Mouse (Mus musculus) embryonic facial prominence, embryonic 14.5 days (tissue): ENCODE data around the gene Slc30a2. TPM values are rescaled to one million over a fixed set of nuclear protein-coding genes. Genes with fewer than 3 reads are reported as not detected.
"Not testable (repeated sequence)": the region's sequence is repeated elsewhere in the genome, so short reads cannot be mapped to it uniquely, and the experiment has no call there.

Source experiments
- ATAC-seq: fragments of 200-750 bp; cut with Nextera tagmentation; 2 replicates; pipeline ENCODE4 v1.8.0; 2017; ENCODE audit warnings: low read depth, moderate number of reproducible peaks, moderate TSS enrichment
- DNase-seq: peaks from one replicate; pipeline ENCODE4 v3.0.0-alpha.2; 2015; ENCODE audit warnings: low spot score
- H3K27ac ChIP-seq: fragments of 300-500 bp; sonication (generic); replicated peaks from 2 replicates; pipeline ENCODE4 v1.5.1; 2014; ENCODE audit warnings: low read depth, mild to moderate bottlenecking, low read length, moderate library complexity
- H3K27me3 ChIP-seq: fragments of 300-500 bp; sonication (generic); replicated peaks from 2 replicates; pipeline ENCODE4 v1.6.1; 2014; ENCODE audit warnings: low read length; ENCODE audit not compliant: control insufficient read depth, insufficient read depth
- H3K36me3 ChIP-seq: fragments of 300-500 bp; sonication (generic); 2 replicates; pipeline ENCODE4 v1.6.1; 2014; ENCODE audit warnings: low read length, mixed read lengths; ENCODE audit not compliant: control insufficient read depth, insufficient read depth
- H3K4me1 ChIP-seq: fragments of 300-500 bp; sonication (generic); 2 replicates; pipeline ENCODE4 v1.6.1; 2014; ENCODE audit warnings: antibody characterized with exemption, low read length; ENCODE audit not compliant: control insufficient read depth, insufficient read depth
- H3K4me2 ChIP-seq: fragments of 300-500 bp; sonication (generic); 2 replicates; pipeline ENCODE4 v1.6.1; 2014; ENCODE audit warnings: low read depth, mild to moderate bottlenecking, low read length, moderate library complexity, mixed read lengths
- H3K4me3 ChIP-seq: fragments of 300-500 bp; sonication (generic); 2 replicates; pipeline ENCODE4 v1.5.1; 2014; ENCODE audit warnings: low read depth, mild to moderate bottlenecking, low read length
- H3K9ac ChIP-seq: fragments of 300-500 bp; sonication (generic); 2 replicates; pipeline ENCODE4 v1.6.1; 2014; ENCODE audit warnings: low read depth, mild to moderate bottlenecking, low read length, moderate library complexity, mixed read lengths
- H3K9me3 ChIP-seq: fragments of 300-500 bp; sonication (generic); 2 replicates; pipeline ENCODE4 v1.6.1; 2016; ENCODE audit warnings: low read length; ENCODE audit not compliant: control insufficient read depth
- WGBS: fragments of 180-500 bp; shearing (Covaris S2); extraction: QIAGEN DNeasy Blood & Tissue Kit; methylation state at CpG from one replicate; pipeline ENCODE4 v1.1.7; 2014; 5-methylcytosine and 5-hydroxymethylcytosine counted together
- polyA plus RNA-seq: library from polyadenylated mRNA; unstranded; fragments of >200 nt; fragmentation: Nextera tagmentation; extraction: Ambion mirVana; gene quantifications from 2 replicates; pipeline ENCODE4 v1.2.1, GENCODE M21; 2014

Slc30a2 gene
- polyA plus RNA-seq, result 0.13 and 0.42 TPM in 2 replicates

DNA sequence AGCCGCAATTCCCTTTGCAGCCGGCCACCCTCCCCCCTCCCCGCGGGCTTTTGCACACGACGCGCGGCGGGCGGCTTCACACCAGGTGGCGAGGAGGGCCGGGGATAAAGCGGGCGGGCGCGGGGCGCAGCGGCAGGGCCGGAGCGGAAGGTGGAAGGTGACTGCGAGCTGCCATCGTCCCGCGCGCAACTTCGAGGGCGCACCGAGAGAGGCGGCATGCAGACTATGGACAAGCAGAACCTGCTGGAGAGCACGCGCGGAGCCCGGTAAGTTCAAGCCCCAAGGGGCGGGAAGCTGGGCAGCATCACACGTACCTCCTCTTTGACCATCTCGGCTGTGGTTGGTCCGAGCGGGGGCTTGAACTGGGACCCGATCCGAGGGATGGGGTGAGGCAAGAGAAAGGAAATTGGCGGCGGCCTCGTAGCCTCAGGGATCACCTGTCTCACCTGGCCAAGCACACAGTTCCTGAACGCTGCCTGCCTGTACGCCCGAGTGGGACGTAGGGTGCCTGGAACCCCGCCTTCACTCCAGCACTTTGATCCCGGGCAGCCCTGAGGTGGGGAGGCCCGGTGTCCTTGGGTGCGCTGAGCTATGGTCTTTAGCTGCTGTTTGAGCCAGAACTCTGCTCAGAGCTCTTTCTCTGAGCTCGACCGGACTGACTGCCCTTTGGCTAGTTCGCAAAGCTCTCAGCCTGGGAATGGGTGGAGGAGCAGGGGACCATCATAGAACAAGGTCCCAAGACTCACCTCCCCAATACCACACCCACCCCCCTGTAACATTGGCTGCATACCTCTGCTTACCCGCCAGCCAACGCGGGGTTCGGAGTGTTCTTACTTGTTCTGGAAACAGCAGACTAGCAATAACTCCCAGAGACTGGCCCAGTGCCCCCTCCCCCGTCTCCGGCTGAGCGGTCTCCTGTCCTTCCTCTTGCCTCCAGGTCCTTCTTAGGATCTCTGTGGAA is at the start of gene Slc30a2:
TSS of gene Slc30a2 (plus strand) at position 111 of the 961 bp plus-strand sequence.
- peaks cover 47% of the 10 kb centered on the region for H3K27me3 ChIP-seq

DNA sequence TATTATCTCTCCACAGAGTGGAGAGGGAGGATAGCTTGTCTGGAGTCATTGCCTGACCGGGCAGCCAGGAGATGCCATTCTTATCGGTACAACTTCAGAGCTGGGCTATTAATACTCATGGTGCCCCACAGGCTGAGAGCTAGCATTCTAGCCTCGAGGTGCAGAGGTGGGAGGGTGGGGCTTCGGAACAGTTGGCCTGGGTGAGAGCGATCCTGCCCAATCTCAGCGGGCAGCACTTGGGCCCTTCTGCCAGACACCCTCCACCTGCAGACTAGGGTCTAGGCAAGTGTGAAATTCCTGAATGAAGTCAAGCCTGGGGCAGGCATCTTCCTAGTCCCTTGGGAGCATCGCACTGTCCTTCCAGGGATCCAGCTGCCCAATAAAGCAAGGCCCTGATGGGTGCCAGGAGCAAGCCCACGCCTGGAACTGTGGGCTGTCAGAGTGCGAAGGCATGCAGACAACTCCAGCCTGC is 49.3 kb upstream of the Slc30a2 start:
- DNase-seq (no peak), ATAC-seq (no peak)
- Histone ChIP-seq H3K27me3 (no peaks in the 10 kb centered on the region; the same call in 1 of the 2 replicates), H3K36me3 (no peaks in the 10 kb centered on the region), H3K9me3 (no peaks in the 10 kb centered on the region), H3K9ac (no peak overlapping the region), H3K27ac (no peak overlapping the region), H3K4me3 (no peak overlapping the region), H3K4me2 (no peak overlapping the region), H3K4me1 (peaks cover 2% of the 10 kb centered on the region; the same call in 1 of the 2 replicates)
- 76% methylated on average over 9 of the region's 9 CpGs for WGBS

More for the DNA sequence above, at the start of gene Slc30a2:
- Histone ChIP-seq H3K27ac (no peak within 1 kb of the TSS), H3K4me3 (peak within 1 kb of the TSS; percentile 30), H3K36me3 (no peaks in the 10 kb centered on the region), H3K9me3 (0 out of 2 replicates have a peak, but pooled peaks cover 5% of the 10 kb centered on the region), H3K4me2 (peak within 1 kb of the TSS; percentile 54), H3K4me1 (peaks cover 8% of the 10 kb centered on the region; the same call in 1 of the 2 replicates), H3K9ac (no peak within 1 kb of the TSS; the same call in 1 of the 2 replicates)
- ATAC-seq (no peak), DNase-seq (no peak)
- 3% methylated on average over 54 of the region's 61 CpGs for WGBS

DNA sequence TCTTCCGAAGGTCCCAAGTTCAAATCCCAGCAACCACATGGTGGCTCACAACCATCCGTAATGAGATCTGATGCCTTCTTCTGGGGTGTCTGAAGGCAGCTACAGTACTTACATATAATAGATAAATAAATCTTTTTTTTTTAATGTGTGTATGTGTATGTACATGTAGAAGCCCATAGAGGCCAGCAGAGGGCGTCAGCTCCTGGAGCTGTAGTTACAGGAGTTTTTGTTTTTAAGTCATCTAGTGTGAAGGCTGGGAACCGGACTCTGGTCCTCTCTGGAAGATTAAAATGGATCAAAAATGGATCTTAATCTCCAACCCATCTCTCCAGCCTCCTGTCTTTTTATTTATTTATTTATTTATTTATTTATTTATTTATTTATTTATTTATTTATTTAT is 46.9 kb upstream of the Slc30a2 start:
- not testable (repeated sequence) for H3K27ac ChIP-seq, H3K4me2 ChIP-seq, H3K27me3 ChIP-seq, H3K9me3 ChIP-seq, H3K4me1 ChIP-seq, H3K9ac ChIP-seq, ATAC-seq, H3K36me3 ChIP-seq, H3K4me3 ChIP-seq, DNase-seq
- WGBS, result 82% methylated on average over 4 of the region's 4 CpGs

DNA sequence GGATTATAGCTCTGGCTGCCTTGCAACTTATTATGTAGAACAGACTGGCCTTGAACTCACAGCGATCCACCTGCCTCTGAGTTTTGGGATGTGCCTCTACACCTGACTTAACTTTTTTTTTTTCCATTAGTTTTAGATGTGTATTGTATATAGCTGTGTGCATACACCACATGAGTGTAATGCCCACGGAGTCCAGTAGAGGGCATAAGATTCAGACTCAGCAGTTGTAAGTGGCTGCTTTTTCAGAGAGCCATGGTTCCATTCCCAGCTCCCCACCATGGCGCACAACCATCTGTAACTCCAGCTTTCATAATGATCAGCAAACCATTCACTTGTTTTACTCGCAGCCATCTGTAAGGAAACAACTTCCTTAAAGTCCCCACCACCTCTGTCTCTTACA is 46.5 kb upstream of the Slc30a2 start:
- no peak overlapping the region for H3K4me3 ChIP-seq
- no peak overlapping the region for H3K27ac ChIP-seq
- no peaks in the 10 kb centered on the region for H3K9me3 ChIP-seq
- no peaks in the 10 kb centered on the region; the same call in 1 of the 2 replicates for H3K27me3 ChIP-seq
- H3K36me3 ChIP-seq, result no peaks in the 10 kb centered on the region
- ATAC-seq, result no peak
- DNase-seq, result no peak
- WGBS, result 88% methylated on average over 4 of the region's 4 CpGs
- H3K4me2 ChIP-seq, result no peak overlapping the region
- H3K4me1 ChIP-seq, result no peaks in the 10 kb centered on the region
- no peak overlapping the region for H3K9ac ChIP-seq

DNA sequence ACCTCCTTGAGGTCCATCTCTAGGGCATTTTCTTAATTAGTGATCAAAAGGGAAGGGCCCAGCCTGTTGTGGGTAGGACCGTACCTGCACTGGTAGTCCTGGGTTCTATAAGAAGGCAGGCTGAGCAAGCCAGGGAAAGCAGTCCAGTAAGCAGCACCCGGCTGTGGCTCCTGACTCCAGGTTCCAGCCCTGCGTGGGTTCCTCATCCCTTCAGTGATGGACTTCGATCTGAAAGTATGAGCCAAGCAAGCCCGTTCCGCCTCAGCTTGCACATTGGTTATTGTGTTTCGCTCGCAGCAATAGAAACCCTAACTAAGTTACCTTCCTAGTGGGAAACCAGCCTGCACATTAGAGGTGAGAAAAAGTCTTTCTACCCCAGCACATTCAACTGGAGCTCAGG is 45.6 kb upstream of the Slc30a2 start:
- H3K27ac ChIP-seq, result no peak overlapping the region
- H3K4me2 ChIP-seq, result no peak overlapping the region
- no peak overlapping the region for H3K4me3 ChIP-seq
- WGBS, result 89% methylated on average over 8 of the region's 8 CpGs
- no peaks in the 10 kb centered on the region for H3K4me1 ChIP-seq
- H3K36me3 ChIP-seq, result no peaks in the 10 kb centered on the region
- no peaks in the 10 kb centered on the region; the same call in 1 of the 2 replicates for H3K27me3 ChIP-seq
- H3K9me3 ChIP-seq, result no peaks in the 10 kb centered on the region
- no peak for ATAC-seq
- H3K9ac ChIP-seq, result no peak overlapping the region
- DNase-seq, result no peak

DNA sequence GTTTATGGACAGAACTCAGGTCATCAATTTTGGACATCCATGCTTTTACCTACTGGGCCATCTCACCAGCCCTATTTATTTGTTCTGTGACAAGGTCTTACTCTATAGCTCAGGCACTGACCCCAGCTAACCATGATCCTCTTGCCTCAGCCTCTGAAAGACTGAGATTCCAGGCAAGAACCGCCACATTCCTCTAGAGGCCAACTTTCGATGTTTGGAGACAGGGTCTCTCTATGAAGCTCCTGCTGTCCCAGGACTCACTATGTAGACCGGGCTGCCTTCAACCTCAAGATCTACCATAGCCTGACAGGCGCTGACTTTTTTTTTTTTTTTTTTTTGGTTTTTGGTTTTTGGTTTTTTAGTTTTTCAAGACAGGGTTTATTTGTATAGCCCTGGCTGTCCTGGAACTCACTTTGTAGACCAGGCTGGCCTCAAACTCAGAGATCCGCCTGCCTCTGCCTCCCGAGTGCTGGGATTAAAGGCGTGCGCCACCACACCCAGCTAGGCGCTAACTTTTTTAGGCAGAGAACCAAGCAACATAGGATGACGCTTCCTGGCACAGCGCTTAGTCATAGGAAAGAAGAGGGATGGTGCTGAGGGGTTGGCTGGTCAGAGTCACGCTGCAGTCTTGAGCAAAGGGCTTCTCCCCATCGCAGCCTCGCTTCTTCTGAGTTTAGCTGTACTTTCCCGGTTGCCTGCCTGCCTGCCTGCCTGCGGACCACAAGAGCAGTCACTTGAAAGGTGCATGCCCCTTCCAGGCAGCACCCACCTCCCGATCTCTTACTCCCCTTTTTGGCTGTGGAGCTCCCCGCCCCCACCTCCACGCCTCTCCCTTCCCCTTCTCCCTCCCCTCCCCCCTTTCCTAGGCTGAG is 44.1 kb upstream of the Slc30a2 start:
- Histone ChIP-seq H3K9ac (no peak overlapping the region), H3K27me3 (no peaks in the 10 kb centered on the region; the same call in 1 of the 2 replicates), H3K27ac (no peak overlapping the region), H3K9me3 (no peaks in the 10 kb centered on the region), H3K4me1 (no peaks in the 10 kb centered on the region), H3K4me2 (no peak overlapping the region), H3K4me3 (no peak overlapping the region), H3K36me3 (no peaks in the 10 kb centered on the region)
- WGBS, result 73% methylated on average over 18 of the region's 19 CpGs
- no peak for ATAC-seq
- DNase-seq, result no peak

DNA sequence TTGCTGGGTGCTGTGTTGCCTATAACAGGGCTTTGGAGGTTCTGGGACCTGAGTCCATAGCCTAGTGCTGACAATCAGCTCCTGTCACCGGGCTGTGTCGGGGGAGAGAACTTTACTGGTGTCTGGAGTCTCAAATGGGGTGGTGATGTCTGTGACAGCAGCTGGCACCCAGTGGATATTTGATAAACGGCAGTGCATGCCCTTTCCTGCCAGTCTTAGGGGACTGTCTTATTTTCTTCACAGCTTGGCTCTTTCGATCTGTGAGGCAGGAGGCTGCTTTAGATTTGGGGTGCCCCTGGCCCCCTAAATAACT is 43.5 kb upstream of the Slc30a2 start:
- Histone ChIP-seq H3K4me3 (no peak overlapping the region), H3K4me2 (no peak overlapping the region), H3K4me1 (no peaks in the 10 kb centered on the region), H3K27me3 (no peaks in the 10 kb centered on the region), H3K27ac (no peak overlapping the region), H3K9ac (no peak overlapping the region), H3K9me3 (no peaks in the 10 kb centered on the region), H3K36me3 (no peaks in the 10 kb centered on the region)
- no peak for ATAC-seq
- 45% methylated on average over 4 of the region's 4 CpGs for WGBS
- no peak for DNase-seq

DNA sequence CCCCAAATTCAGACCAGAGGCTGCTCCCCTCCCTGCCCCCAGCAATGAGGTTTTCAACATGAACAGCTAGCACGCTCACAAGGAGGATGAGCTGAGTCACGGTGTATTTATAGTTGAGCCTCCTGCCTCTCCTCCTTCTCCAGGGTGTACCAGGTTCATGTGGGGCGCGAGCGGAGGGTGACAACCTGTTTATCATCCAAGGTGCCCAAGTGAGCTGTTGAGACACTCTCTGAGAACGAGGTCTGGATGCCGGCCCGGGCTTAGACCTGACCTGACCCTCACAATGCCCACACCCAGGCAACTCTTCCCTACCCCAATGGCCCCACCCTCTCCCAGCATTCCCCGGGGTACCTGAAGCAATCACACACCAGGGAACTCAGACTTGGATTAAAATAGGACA is 42.7 kb upstream of the Slc30a2 start:
- Histone ChIP-seq H3K4me1 (no peaks in the 10 kb centered on the region), H3K4me2 (no peak overlapping the region), H3K27me3 (no peaks in the 10 kb centered on the region), H3K27ac (no peak overlapping the region), H3K9ac (no peak overlapping the region), H3K9me3 (no peaks in the 10 kb centered on the region), H3K4me3 (no peak overlapping the region), H3K36me3 (no peaks in the 10 kb centered on the region)
- ATAC-seq, result no peak
- DNase-seq, result no peak
- WGBS, result 75% methylated on average over 9 of the region's 9 CpGs
